Mouse (Mus musculus) gastrocnemius, postnatal 25 days (tissue): Measurements from ENCODE around the gene Raver2. TPM values are rescaled to one million over a fixed set of nuclear protein-coding genes. Genes with fewer than 3 reads are reported as not detected.

Experiments used
- DNase-seq: peaks from one replicate; pipeline ENCODE4 v3.0.0; 2022
- total RNA-seq, 2 experiments: library from RNA; stranded (reverse); gene quantifications; 1 replicate in 1 of 2; 2 replicates in 1 of 2; pipeline ENCODE4 v1.2.3; 2021

Gene Raver2
- total RNA-seq, 2 experiments from 2014 or later, result 2.9 to 11.3 TPM

DNA sequence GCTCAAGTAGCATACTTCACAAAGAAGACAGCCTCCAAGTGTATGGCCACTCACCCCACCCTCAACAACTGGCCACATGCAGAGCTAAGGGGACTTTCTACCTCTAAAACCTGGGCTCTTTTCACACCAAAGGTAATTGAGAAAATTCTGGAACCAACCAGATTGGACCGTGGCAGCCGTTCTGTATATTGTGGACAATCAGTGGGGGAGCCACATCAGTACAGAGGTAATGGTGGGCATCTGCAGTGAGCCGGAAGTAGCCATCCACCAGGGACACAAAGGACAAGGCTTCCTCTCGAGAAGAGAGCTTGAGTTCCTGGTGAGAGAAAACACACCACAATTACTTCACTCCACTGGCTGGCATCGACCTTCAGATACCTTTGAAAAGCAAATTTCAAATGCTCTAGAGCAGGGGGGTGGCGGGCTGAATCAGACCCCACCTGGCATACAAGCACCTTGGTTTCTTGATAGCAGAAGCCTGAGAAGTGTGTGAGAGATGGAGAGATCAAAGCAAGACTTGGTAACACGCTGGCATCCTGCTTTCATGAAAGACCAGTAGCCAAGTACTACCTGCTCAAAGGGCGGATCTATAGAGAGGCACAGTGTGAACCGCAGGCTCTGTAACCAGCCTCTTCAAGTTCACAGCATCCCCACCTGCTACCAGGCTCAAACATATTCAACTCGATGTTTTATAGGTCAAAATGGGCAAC lies 106.3 kb downstream of the Raver2 start:
- no peak for DNase-seq

DNA sequence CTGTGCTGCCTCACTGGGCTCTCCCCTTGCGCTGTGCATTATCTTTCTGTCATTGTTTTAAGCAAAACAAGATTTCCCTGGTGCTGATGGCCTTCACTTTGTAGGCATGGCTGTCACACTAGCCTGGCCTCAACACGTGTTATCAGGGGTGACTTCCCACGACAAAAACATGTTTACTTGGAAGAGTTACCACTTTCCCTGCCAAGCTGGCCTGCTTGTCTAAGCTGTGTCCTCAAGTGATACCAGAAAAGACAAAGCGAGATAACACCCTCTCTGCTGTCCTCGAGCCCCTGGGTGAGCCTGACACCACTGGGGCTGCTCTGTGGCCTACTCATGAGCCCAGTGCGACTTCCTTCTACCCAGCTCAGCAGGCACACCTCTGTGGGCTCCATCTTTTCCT lies 107.3 kb downstream of the Raver2 start:
- DNase-seq, result no peak

DNA sequence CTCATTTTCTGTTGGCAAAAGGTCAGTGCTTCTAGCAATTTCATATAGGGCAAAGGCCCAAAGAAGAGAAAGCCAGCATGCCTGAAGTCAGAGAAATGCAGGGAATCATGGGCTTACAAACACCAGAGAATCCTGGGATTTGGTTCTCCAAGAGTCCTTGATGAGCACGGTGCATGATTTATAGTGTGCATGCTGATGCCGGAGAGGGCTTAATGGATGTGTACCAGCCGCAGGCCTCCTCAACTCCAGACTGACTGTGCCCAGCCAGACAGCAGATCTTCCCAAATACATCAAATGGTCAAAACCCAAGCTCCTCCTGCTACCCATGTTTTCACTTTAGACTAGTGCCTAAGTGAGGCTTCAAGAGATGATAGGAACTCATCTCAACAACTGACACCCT lies 109.0 kb downstream of the Raver2 start:
- no peak for DNase-seq

DNA sequence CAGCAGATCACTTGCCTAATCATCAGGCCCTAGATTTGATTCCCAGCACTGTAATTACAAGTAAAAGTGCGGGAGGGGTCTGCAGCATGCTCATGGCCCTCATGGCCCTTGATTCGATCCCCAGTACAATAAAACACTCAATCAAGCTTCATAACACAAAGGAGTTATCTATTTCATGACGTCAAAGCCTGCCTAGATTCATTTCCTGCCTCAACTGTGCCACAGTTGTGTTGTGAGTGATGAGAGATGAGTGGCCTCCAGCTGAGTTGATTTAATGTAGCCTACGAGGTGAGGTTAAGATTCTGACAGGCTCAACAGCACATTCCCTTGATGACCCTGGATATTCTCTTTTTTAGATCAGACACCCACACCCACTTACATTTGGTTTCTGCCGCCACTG lies 110.3 kb downstream of the Raver2 start:
- no peak for DNase-seq

DNA sequence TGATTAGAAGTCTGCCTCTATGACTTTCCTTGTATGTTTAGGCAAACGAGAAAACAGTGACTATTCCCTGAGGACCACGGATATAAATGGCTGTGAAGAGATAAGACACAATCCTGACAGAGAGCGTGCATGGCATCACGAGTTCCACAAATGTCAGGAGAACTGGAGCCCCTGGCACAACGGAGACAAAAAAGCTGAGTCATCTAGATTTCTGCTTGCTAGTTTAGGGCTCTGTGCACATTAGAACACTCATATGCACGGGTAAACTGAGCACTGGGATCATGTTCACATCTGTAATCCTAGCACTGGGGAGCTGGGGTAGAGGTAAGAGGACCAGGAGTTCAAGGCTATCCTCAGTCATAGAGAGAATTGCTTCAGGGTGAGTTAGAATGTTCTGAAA lies 111.1 kb downstream of the Raver2 start:
- no peak for DNase-seq

DNA sequence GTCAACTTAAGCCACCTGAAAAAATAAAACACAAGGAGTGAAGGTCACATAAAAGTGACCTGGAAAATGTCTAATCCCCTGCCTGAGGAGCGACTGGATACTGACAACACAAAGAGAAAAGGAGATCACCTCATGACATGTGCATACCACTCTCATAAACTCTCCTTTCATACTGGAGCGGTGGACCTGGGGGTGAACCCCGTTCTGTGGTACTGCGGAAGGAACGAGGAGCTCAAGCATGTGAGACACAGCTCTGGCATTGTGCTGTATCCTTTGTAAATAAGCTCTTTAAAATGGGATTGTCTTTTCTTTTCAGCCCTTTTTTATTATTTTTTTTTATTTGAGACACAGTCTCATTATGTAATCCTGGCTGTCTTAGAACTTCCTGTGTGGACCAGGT lies 111.9 kb downstream of the Raver2 start:
- no peak for DNase-seq

DNA sequence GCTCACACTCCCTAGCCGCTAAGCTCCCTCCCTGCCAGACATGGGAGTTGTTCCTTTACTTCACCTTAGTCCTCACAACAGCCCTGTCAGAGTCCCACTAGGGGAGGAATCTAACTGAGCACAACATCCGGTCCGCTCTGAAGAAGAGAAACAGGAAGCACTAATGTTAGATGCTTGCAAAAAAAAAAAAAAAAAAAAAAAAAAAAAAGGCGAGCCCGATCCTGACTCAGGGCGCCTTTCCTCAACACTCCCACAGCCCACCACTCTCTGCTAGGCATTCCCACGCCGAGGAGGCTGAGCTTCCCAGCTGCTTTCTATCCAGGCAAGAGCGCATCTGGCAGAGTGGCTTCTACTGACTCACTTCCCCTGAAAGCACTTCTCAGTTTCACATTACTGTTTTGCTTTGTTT lies 113.8 kb downstream of the Raver2 start:
- peak; percentile 27 for DNase-seq

DNA sequence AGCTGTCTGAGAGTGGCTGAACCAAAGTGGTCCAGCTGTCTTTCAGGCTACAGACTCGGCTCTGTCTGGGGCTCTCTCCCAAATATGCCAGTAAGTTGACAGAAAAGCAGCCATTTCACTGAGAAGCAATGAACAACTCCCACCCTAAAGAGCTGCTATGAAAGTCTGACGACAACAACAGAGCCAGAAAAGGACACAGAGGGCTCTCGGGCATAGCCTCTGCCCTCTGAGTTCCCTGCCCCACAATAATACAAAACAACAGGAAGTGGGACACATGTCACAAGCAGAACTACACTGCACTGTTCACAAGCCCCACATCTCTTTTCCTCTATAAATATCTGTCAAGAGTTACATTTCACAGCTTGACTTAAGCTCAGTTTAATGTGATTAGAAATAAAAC lies 116.4 kb downstream of the Raver2 start:
- DNase-seq, result no peak

DNA sequence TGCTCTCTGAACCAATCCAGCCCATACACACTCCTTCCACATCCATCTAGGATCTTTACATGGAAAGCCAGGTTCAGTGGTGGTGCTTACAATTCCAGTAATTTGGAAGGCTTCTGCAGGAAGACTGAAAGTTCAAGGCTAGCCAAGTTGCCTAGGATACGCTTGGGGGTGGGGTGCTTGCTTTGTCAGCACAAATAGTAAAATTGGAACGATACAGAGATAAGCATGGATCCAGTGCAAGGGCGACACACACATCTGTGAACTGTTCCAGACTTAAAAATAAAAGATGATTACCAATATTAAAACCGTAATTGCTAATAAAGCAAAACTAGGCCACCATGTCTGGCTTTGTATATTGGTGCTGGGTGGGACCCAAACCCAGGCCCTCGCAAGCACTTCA lies 117.8 kb downstream of the Raver2 start:
- DNase-seq, result no peak

DNA sequence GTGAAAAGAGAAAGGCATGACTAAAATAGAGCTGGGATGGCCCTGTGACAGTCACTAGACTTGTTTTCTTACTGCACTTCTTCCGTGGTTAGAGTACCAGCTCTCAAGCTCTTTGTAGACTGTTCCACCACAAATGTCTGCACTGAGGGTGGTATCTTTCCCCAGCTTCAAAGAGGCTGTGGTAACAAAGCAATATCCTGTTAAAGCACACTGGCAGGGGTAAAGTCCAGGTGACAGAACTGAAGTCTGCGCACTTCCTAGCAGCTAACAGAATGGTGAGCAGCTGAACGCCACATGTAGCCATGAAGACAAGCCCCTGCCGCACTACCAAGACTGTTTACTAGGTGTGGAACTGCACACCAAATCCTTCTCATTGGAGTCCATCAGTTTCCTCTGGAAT lies 118.6 kb downstream of the Raver2 start:
- DNase-seq, result no peak

DNA sequence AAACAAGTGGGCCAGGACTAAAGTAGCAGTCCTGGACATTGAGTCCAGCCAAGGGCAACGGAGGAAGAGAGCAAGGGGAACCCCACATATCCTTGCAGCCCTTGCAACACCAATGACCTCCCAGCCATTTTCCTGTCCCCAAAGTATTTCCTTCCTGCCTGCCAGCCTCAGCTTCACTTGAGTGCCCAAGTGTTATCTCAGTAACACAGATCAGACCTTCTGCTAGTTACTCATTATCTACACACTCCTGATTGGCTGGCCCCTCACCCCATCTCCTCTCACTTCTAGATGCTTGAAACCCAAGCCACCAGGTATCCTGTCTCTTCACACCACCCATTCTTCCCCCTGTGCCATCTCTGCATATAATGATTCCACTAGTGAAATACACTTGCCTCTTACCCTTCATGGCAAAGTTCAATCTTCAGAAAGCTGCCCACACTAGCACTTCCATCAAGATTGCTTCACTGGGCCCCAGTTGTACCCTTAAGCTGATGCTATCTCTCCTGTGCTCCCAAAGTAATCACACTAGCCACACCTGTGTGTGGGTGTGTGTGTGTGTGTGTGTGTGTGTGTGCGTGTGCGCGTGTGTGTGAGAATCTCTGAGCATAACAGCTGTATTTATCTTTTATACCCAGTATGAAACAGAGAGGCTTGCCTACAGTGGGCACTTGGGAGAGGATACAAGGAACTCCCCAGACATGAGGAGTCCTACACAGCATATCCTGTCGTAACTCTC lies 123.6 kb downstream of the Raver2 start:
- no peak for DNase-seq

DNA sequence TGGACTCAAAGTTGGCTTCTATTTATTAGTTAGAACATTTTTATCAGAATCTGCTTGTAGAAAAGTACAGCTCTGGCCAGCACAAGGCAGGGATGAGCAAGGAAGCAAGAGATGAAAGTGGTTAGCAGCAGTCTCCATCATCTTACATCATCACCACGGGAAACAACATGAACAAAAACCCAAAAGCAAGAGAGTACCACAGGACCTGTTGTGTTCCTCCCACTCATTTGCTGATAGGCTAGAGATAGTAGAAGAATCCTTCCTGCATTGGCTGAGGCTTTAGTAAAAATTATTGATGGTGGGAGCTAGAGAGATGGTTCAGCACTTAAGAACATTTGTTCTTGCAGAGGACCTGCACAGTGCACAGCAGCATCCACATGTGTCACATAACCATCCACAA lies 125.4 kb downstream of the Raver2 start:
- DNase-seq, result no peak

DNA sequence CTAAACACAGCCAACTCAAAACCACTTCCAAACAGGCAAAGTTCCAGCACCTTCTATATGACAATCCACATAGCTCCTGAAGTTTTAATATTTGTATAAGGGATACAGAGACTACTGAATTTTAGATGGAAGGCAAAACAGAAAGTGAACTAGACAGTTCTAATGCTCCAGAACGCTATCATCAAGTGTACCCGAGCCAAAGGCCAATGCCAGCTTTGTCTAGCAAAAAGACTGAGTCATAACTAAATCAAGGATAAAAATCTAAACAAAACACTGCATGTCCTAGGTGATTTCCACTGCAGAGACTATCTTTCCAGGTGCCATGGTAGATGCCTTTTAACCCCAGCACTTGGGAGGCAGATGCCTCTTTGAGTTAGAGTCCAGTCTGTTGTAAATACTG lies 127.6 kb downstream of the Raver2 start:
- DNase-seq, result no peak

DNA sequence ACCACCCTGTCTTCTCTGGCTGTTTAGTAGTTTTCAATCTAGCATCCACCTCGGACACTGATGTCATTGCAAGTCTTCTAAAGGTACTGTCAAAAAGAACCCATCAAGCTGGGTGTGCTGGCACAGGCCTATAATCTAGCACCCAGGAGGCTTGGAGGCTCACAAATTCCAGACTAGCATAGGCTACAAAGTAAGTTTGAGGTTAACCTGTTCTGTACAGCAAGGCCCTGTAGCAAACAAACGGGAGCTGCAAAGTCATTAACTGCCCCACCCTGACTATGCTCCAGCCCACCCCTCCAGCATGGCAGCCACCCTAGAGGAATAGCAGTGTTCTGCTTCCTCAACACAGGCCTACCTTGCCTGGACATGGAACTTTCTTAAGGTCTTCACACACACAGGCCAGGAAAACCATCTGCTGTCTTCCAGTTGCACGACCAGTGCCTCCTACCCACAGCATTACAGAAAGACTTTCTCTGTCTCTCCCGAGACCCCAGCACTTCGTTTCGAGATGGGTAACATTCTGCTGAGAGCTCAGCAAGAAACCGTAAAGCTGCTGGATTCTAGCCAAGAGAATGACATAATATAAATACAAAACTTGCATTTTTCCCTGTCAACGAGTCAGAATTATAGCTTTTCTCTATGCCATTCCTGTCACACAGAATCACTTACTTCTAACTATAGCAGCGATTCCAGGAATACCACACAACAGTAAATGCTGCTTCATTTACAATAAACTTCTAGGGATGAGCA lies 128.8 kb downstream of the Raver2 start:
- no peak for DNase-seq

DNA sequence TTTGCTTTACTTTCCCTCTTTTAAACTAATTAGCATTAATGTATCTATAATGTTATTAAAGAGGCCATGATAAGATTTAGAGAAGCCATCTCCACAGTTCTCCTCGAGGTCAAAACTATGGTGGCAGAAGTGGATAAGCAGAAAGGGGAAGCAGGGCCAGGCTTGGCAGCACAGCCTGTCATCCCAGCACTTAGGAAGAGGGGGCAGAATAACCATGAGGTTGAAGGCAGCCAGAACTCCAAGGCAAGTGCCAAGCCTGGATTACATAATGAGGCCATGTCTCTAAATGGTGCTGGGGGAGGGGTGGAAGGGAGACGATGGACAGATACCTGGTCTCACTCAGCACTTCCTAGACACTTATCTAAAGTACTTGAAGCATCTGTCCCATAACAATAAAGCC lies 129.6 kb downstream of the Raver2 start:
- DNase-seq, result peak; percentile 80

DNA sequence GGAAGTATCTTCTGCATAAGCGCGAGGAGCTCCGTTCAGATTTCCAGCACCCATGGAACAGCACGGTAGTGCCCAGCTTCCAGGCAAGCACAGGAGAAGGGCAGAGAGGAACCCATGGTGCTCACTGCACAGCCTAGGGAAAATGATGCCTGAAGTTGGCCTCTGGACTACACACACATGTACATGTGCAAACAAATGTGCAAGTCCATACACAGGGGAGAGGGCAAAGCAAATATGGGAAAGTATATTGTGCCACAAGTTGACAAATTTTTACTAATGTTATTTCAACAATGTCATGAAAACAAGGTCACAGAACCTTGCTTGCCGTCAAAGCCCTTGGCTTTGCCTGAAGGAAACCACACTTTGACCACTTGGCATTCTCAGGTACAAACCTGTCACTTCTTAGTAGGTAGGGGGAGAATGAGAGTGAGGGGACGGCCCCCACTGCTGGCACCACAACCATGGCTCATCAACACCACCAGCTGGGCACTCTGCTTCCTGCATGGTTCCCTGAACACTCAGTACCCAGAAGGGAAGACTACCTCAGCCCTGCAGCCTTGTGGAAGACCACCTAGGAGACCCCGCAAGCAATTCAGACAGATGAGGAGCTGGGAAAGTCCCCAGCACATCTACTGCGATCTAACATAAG lies 130.8 kb downstream of the Raver2 start:
- DNase-seq, result no peak

Other genes starting within 250 kb of the Raver2 start
- not detected for gene Gm10577, start 48.3 kb upstream of the Raver2 start, total RNA-seq
- 10 to 100 TPM; 96.1 to 98.5 TPM for gene Jak1, start 196.3 kb downstream of the Raver2 start, total RNA-seq